In the genomic region with DNA sequence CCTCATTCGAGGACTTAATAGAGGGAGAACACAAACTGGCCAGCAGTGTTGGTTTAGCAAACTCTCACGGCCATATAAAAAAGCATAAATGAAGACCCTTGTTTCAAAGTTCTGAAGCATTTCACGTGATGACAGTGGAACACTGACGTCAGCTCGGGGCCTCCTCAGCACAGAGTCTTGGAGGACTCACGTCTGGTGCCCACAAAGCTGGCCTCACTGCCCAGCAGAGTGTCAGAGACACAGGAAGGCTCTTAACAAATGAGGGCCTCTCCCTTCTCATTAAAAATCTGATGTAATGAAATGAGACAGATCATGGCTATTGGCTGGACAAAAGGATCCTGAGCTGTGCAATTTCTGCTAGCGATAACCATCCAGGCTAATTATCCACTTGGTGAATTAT, we compare ENCODE assay signal across 18 mouse cellular contexts.
DNase-seq lines count a peak whose midpoint lies in the region; ATAC-seq lines count a peak whose summit lies in the region.
"Had no signal": no experiment of that assay in that cellular context is flagged by ENCODE, and none has a peak within 500 bp of the region (broad histone marks: within the 10 kb centered on the region; RNA-seq: fewer than 3 reads in every experiment).

No protein-coding gene starts in this region.

- H3K27ac ChIP-seq in midbrain, embryonic 11.5 days (ENCODE audit: low read depth, low read length) = no peak overlapping the region
- no peak overlapping the region for H3K27ac ChIP-seq in midbrain, embryonic 15.5 days
- H3K27ac ChIP-seq in midbrain, embryonic 12.5 days (replicated peaks) = peak overlapping the region; percentile 25; the same call in 1 of the 2 replicates
- H3K27ac ChIP-seq in heart, embryonic 11.5 days (ENCODE audit: low read depth, low read length) = no peak overlapping the region
- H3K27ac ChIP-seq: liver, embryonic 15.5 days had no signal

- no peak overlapping the region for H3K4me3 ChIP-seq in midbrain, embryonic 11.5 days (ENCODE audit: low read depth, low read length)
- no peak overlapping the region for H3K4me3 ChIP-seq in midbrain, embryonic 15.5 days
- H3K4me3 ChIP-seq in midbrain, embryonic 12.5 days = no peak overlapping the region
- no peak overlapping the region for H3K4me3 ChIP-seq in heart, embryonic 11.5 days (ENCODE audit: low read depth, low read length)
- H3K4me3 ChIP-seq: liver, embryonic 15.5 days; megakaryocyte, embryonic 14.5 days had no signal

- peak; percentile 20 for DNase-seq in embryo, embryonic 11 days
- no peak for DNase-seq in embryo, embryonic 9.5 days (ENCODE audit: extremely low spot score)
- peak; percentile 60 for DNase-seq in midbrain, embryonic 11.5 days (ENCODE audit: low spot score, missing footprints)
- no peak for DNase-seq in cerebellum, adult 9-10 months
- no peak for DNase-seq in thymus, adult 18-20 months
- DNase-seq: adrenal gland, adult 8-10 months; cerebellum, adult 11-12 months; gastrocnemius, postnatal 14 days; kidney, adult 8-10 months; kidney, postnatal 25 days; spleen, adult 18-20 months; thymus, adult 2 months had no signal

- H3K4me2 ChIP-seq in midbrain, embryonic 11.5 days = no peak overlapping the region
- no peak overlapping the region for H3K4me2 ChIP-seq in midbrain, embryonic 15.5 days
- H3K4me2 ChIP-seq in midbrain, embryonic 12.5 days (replicated peaks) = no peak overlapping the region
- H3K4me2 ChIP-seq in heart, embryonic 11.5 days = no peak overlapping the region
- H3K4me2 ChIP-seq: liver, embryonic 15.5 days had no signal

- no peaks in the 10 kb centered on the region for H3K36me3 ChIP-seq in midbrain, embryonic 11.5 days (ENCODE audit: control insufficient read depth, insufficient read depth, low read length)
- H3K36me3 ChIP-seq in midbrain, embryonic 15.5 days (replicated peaks) = no peaks in the 10 kb centered on the region
- H3K36me3 ChIP-seq in midbrain, embryonic 12.5 days = no peaks in the 10 kb centered on the region
- no peaks in the 10 kb centered on the region for H3K36me3 ChIP-seq in heart, embryonic 11.5 days (ENCODE audit: control insufficient read depth, insufficient read depth, low read length)
- H3K36me3 ChIP-seq: liver, embryonic 15.5 days had no signal

- H3K9ac ChIP-seq in midbrain, embryonic 11.5 days (ENCODE audit: low read length) = no peak overlapping the region
- H3K9ac ChIP-seq in midbrain, embryonic 15.5 days = no peak overlapping the region
- no peak overlapping the region for H3K9ac ChIP-seq in midbrain, embryonic 12.5 days (replicated peaks)
- H3K9ac ChIP-seq in heart, embryonic 11.5 days (ENCODE audit: low read depth, low read length) = no peak overlapping the region
- H3K9ac ChIP-seq: liver, embryonic 15.5 days had no signal

- WGBS in midbrain, embryonic 11.5 days = 71% methylated on average over 7 of the region's 7 CpGs
- WGBS in midbrain, embryonic 15.5 days = 35% methylated on average over 7 of the region's 7 CpGs
- 56% methylated on average over 7 of the region's 7 CpGs for WGBS in midbrain, embryonic 12.5 days
- 69% methylated on average over 7 of the region's 7 CpGs for WGBS in heart, embryonic 11.5 days (ENCODE audit: insufficient replicate concordance)

- H3K4me1 ChIP-seq in midbrain, embryonic 11.5 days (ENCODE audit: control insufficient read depth, insufficient read depth, low read length) = no peaks in the 10 kb centered on the region; the same call in 1 of the 2 replicates
- H3K4me1 ChIP-seq in midbrain, embryonic 15.5 days = no peaks in the 10 kb centered on the region; the same call in 1 of the 2 replicates
- peaks cover 29% of the 10 kb centered on the region for H3K4me1 ChIP-seq in midbrain, embryonic 12.5 days
- no peaks in the 10 kb centered on the region for H3K4me1 ChIP-seq in heart, embryonic 11.5 days (ENCODE audit: control insufficient read depth, insufficient read depth, low read length)
- H3K4me1 ChIP-seq: liver, embryonic 15.5 days; megakaryocyte, embryonic 14.5 days had no signal

- no peaks in the 10 kb centered on the region for H3K9me3 ChIP-seq in midbrain, embryonic 11.5 days (ENCODE audit: control insufficient read depth, low read length)
- no peaks in the 10 kb centered on the region for H3K9me3 ChIP-seq in midbrain, embryonic 15.5 days
- no peaks in the 10 kb centered on the region for H3K9me3 ChIP-seq in midbrain, embryonic 12.5 days
- no peaks in the 10 kb centered on the region for H3K9me3 ChIP-seq in heart, embryonic 11.5 days (replicated peaks; ENCODE audit: control insufficient read depth, low read length)
- H3K9me3 ChIP-seq: liver, embryonic 15.5 days had no signal

- ATAC-seq in midbrain, embryonic 11.5 days (ENCODE audit: low FRiP score) = peak; percentile 59; the same call in 1 of the 2 replicates
- no peak for ATAC-seq in midbrain, embryonic 15.5 days (replicated peaks)
- ATAC-seq in midbrain, embryonic 12.5 days (ENCODE audit: low FRiP score, low read depth) = peak; percentile 70
- ATAC-seq in heart, embryonic 11.5 days (replicated peaks; ENCODE audit: insufficient number of reproducible peaks, low FRiP score, low TSS enrichment) = no peak
- ATAC-seq: lung, postnatal 0 days had no signal

- H3K27me3 ChIP-seq in midbrain, embryonic 11.5 days (ENCODE audit: control insufficient read depth, insufficient read depth, low read length) = no peaks in the 10 kb centered on the region
- H3K27me3 ChIP-seq in midbrain, embryonic 15.5 days (replicated peaks) = no peaks in the 10 kb centered on the region
- H3K27me3 ChIP-seq in midbrain, embryonic 12.5 days = no peaks in the 10 kb centered on the region
- H3K27me3 ChIP-seq in heart, embryonic 11.5 days (ENCODE audit: control insufficient read depth, insufficient read depth, low read length) = no peaks in the 10 kb centered on the region
- H3K27me3 ChIP-seq: liver, embryonic 15.5 days; megakaryocyte, embryonic 14.5 days had no signal

Comparison
In these comparisons a context has a peak if more than half of its experiments do, and no peak if none do; other contexts are left out.
1. DNase-seq: peak in embryo, embryonic 11 days (single experiment) and midbrain, embryonic 11.5 days (single experiment); none in embryo, embryonic 9.5 days (single experiment), cerebellum, adult 9-10 months (single experiment) and thymus, adult 18-20 months (0 of 2).
2. ATAC-seq: peak in midbrain, embryonic 11.5 days (single experiment) and midbrain, embryonic 12.5 days (single experiment); none in midbrain, embryonic 15.5 days (single experiment) and heart, embryonic 11.5 days (single experiment).